Mouse (Mus musculus) testis, adult 2 months (tissue): ENCODE measurements around the gene Tns3.

Source experiments
- CTCF ChIP-seq: fragments of 200-500 bp; IDR thresholded peaks from 2 replicates; pipeline ENCODE4 v1.5.1; 2012; ENCODE audit warnings: low read depth, mild to moderate bottlenecking, inconsistent platforms, low read length, moderate library complexity; ENCODE audit not compliant: control insufficient read depth, insufficient read depth, insufficient replicate concordance
- POLR2A ChIP-seq: fragments of 200-500 bp; IDR thresholded peaks from 2 replicates; pipeline ENCODE4 v1.6.1; 2012; ENCODE audit warnings: low read depth, mild to moderate bottlenecking, inconsistent platforms, low read length, moderate library complexity; ENCODE audit not compliant: control insufficient read depth

DNA sequence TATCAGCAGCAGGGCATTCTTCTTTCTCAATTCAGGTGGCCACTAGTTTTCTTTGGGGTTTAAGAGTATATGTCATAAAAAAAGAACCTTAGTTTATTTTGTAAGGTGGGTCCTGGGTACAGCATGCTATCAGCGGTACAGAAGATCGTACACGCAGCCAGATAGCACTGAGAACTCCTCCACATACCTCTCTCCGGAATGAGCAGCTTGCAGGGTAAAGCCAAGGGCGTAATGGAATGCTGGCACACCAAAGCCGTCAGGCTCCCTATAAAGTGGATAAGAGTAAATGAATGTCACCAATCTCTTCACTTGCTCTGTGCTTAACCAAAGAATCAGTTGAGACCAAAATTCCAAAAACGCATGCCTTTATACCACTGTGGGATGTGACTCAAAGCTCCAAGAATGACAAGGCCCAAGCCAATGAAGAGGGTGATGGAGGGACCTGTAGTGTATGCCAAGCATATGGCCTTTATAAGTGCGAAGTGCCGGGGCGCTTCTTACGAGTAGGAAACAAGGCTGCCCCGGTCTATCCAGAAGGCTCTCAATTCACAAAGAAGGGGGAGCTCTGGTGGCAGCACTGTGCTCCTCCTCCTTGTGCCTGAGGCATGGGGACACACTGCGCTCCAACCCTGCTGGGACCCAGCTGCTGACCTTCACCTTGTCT is 219.4 kb downstream of the Tns3 start:
- TF ChIP-seq CTCF (no peak), POLR2A (no peak)
